Mouse (Mus musculus): ENCODE results near the gene Smoc1. TPM values are rescaled to one million over a fixed set of nuclear protein-coding genes. Genes with fewer than 3 reads are reported as not detected.

Gene Smoc1
- polyA plus RNA-seq, 1 experiment from 2014 or later: 1.5 TPM

DNA sequence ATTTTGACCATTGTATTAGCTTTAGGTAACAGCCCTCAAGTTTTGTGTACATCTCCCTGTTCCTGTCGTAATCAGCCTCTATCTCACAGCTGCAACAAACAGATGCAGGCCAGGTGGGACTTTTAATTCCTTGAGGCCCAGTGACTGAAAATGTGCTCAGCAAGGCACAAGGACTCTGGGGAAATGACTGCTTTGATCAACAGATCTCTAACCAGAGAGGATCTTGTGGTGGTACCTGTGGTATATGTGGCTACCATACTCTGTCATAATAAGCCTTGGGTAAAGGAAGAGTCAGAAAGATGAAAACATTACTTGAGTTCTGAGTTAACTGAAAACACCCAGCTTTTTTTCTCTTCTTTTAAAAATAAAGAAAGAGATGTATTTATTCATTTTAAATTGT lies 32.8 kb upstream of the Smoc1 start:
- H3K9ac ChIP-seq (ENCODE audit: low read depth, low read length): no peak overlapping the region
- 83% methylated on average over 1 of the region's 1 CpGs for WGBS (ENCODE audit: insufficient replicate concordance)
- H3K27ac ChIP-seq (ENCODE audit: low read depth, low read length): no peak overlapping the region
- no peak overlapping the region for H3K4me3 ChIP-seq (ENCODE audit: low read depth, low read length)
- H3K9me3 ChIP-seq (replicated peaks; ENCODE audit: control insufficient read depth, low read length): no peaks in the 10 kb centered on the region; the same call in 1 of the 2 replicates
- ATAC-seq (replicated peaks; ENCODE audit: insufficient number of reproducible peaks, low FRiP score, low TSS enrichment): no peak
- H3K4me2 ChIP-seq: no peak overlapping the region
- H3K4me1 ChIP-seq (ENCODE audit: control insufficient read depth, insufficient read depth, low read length): no peaks in the 10 kb centered on the region
- H3K27me3 ChIP-seq (ENCODE audit: control insufficient read depth, insufficient read depth, low read length): peaks cover 11% of the 10 kb centered on the region
- H3K36me3 ChIP-seq (ENCODE audit: control insufficient read depth, insufficient read depth, low read length): no peaks in the 10 kb centered on the region

DNA sequence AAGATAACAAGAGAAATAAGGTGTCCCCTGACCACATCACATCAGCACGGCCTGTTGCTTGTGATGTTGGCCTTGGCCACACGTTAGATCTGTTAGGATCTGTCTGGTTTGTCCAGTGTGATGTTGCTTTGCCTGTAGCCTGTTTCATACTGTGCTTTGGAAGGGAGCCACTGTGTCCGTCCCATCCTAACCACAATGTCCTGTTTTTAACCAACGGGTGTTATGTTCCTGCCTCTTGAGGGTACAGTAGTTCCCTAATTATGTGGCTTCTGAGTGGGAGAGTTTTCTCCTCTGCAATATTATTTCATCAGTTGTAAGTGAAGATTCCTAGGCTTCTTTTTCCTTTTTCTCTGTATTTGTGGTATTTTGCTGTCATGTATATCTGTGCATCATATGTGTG lies 31.3 kb upstream of the Smoc1 start:
- H3K9me3 ChIP-seq (replicated peaks; ENCODE audit: control insufficient read depth, low read length): no peaks in the 10 kb centered on the region; the same call in 1 of the 2 replicates
- no peaks in the 10 kb centered on the region for H3K36me3 ChIP-seq (ENCODE audit: control insufficient read depth, insufficient read depth, low read length)
- ATAC-seq (replicated peaks; ENCODE audit: insufficient number of reproducible peaks, low FRiP score, low TSS enrichment): no peak
- no peak overlapping the region for H3K4me2 ChIP-seq
- no peak overlapping the region for H3K4me3 ChIP-seq (ENCODE audit: low read depth, low read length)
- peaks cover 24% of the 10 kb centered on the region for H3K27me3 ChIP-seq (ENCODE audit: control insufficient read depth, insufficient read depth, low read length)
- no peak overlapping the region for H3K9ac ChIP-seq (ENCODE audit: low read depth, low read length)
- 83% methylated on average over 4 of the region's 4 CpGs for WGBS (ENCODE audit: insufficient replicate concordance)
- no peaks in the 10 kb centered on the region for H3K4me1 ChIP-seq (ENCODE audit: control insufficient read depth, insufficient read depth, low read length)
- H3K27ac ChIP-seq (ENCODE audit: low read depth, low read length): no peak overlapping the region

DNA sequence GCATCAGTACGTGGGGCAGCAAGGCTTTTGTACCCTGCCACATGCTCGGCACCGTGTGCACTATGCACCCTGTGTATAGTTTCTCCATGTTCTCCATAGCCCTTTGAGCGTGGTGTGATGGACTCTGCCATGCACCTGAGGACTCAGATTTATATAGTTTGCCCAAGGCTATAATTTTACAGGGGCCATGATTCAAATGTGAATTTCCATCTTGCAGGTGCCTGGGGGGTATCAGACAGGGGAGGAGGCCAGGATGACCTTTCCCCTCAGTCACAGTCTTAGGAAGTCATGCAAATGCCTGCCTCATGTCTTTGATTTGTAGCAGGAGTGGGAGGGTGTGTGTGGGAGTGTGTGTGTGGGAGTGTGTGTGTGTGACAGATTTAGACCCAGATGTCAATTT lies 29.0 kb upstream of the Smoc1 start:
- no peaks in the 10 kb centered on the region for H3K36me3 ChIP-seq (ENCODE audit: control insufficient read depth, insufficient read depth, low read length)
- H3K4me2 ChIP-seq: no peak overlapping the region
- 78% methylated on average over 4 of the region's 4 CpGs for WGBS (ENCODE audit: insufficient replicate concordance)
- no peak overlapping the region for H3K27ac ChIP-seq (ENCODE audit: low read depth, low read length)
- ATAC-seq (replicated peaks; ENCODE audit: insufficient number of reproducible peaks, low FRiP score, low TSS enrichment): no peak
- H3K27me3 ChIP-seq (ENCODE audit: control insufficient read depth, insufficient read depth, low read length): peaks cover 24% of the 10 kb centered on the region
- no peak overlapping the region for H3K9ac ChIP-seq (ENCODE audit: low read depth, low read length)
- no peaks in the 10 kb centered on the region; the same call in 1 of the 2 replicates for H3K9me3 ChIP-seq (replicated peaks; ENCODE audit: control insufficient read depth, low read length)
- H3K4me3 ChIP-seq (ENCODE audit: low read depth, low read length): no peak overlapping the region
- H3K4me1 ChIP-seq (ENCODE audit: control insufficient read depth, insufficient read depth, low read length): no peaks in the 10 kb centered on the region

DNA sequence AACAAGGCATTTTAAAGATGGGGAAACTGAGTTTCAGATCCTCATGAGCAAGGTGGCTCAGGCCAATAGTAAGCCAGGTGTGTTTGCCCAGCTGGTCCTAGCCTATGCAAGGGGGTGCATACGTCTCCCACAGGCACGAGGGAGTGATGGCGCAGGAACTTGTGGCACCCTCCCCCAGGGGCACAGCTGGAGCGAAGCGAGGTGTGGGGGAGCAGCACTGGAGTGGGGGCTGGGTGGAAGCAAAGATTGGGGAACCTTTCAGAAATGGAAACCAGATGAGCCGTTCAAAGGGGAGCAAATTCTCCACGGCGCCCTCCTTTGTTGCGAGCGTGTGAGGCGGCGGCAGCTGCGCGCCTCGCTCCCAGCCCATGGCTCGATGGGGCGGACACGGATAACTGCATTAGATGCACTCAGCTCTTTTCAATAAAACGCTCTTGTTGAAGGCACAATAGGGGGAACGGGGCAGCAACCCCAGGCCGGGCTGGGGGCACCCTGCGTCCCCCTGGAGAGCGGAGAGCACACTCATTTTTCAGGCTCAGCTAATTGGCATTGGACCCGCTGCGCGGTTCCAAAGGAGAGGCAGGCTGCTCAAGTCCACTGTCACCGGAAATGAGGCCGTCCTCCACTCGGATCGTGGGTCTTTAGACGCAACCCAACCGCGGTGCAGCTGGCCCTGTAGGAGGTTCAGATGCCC lies 27.9 kb upstream of the Smoc1 start:
- H3K4me3 ChIP-seq (ENCODE audit: low read depth, low read length): peak overlapping the region; percentile 4
- peak overlapping the region; percentile 56 for H3K4me2 ChIP-seq
- H3K27ac ChIP-seq (ENCODE audit: low read depth, low read length): no peak overlapping the region
- H3K36me3 ChIP-seq (ENCODE audit: control insufficient read depth, insufficient read depth, low read length): no peaks in the 10 kb centered on the region
- H3K9me3 ChIP-seq (replicated peaks; ENCODE audit: control insufficient read depth, low read length): no peaks in the 10 kb centered on the region; the same call in 1 of the 2 replicates
- peaks cover 24% of the 10 kb centered on the region for H3K27me3 ChIP-seq (ENCODE audit: control insufficient read depth, insufficient read depth, low read length)
- ATAC-seq (replicated peaks; ENCODE audit: insufficient number of reproducible peaks, low FRiP score, low TSS enrichment): no peak
- 6% methylated on average over 33 of the region's 33 CpGs for WGBS (ENCODE audit: insufficient replicate concordance)
- no peaks in the 10 kb centered on the region for H3K4me1 ChIP-seq (ENCODE audit: control insufficient read depth, insufficient read depth, low read length)
- H3K9ac ChIP-seq (ENCODE audit: low read depth, low read length): no peak overlapping the region

DNA sequence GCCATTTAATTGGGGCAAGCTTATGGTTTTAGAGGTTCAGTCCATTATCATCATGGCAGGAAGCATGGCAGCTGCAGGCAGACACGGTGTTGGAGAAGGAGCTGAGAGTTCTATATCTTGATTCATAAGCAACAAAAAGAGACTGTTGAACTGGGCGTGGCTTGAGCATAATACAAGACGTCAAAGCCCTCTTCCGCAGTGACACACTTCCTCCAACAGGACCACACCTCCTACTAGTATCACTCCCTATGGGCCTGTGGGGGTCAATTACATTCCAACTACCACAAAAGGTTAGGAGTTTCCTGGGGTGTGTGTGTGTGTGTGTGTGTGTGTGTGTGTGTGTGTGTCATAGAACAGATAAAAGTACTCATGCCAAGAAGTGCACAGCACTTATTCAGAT lies 25.7 kb upstream of the Smoc1 start:
- Histone ChIP-seq H3K4me3 (ENCODE audit: low read depth, low read length) (no peak overlapping the region), H3K4me2 (no peak overlapping the region), H3K9me3 (replicated peaks; ENCODE audit: control insufficient read depth, low read length) (no peaks in the 10 kb centered on the region), H3K27me3 (ENCODE audit: control insufficient read depth, insufficient read depth, low read length) (peaks cover 24% of the 10 kb centered on the region), H3K4me1 (ENCODE audit: control insufficient read depth, insufficient read depth, low read length) (no peaks in the 10 kb centered on the region), H3K9ac (ENCODE audit: low read depth, low read length) (no peak overlapping the region), H3K36me3 (ENCODE audit: control insufficient read depth, insufficient read depth, low read length) (no peaks in the 10 kb centered on the region), H3K27ac (ENCODE audit: low read depth, low read length) (no peak overlapping the region)
- ATAC-seq (replicated peaks; ENCODE audit: insufficient number of reproducible peaks, low FRiP score, low TSS enrichment): no peak
- 72% methylated on average over 4 of the region's 4 CpGs for WGBS (ENCODE audit: insufficient replicate concordance)

DNA sequence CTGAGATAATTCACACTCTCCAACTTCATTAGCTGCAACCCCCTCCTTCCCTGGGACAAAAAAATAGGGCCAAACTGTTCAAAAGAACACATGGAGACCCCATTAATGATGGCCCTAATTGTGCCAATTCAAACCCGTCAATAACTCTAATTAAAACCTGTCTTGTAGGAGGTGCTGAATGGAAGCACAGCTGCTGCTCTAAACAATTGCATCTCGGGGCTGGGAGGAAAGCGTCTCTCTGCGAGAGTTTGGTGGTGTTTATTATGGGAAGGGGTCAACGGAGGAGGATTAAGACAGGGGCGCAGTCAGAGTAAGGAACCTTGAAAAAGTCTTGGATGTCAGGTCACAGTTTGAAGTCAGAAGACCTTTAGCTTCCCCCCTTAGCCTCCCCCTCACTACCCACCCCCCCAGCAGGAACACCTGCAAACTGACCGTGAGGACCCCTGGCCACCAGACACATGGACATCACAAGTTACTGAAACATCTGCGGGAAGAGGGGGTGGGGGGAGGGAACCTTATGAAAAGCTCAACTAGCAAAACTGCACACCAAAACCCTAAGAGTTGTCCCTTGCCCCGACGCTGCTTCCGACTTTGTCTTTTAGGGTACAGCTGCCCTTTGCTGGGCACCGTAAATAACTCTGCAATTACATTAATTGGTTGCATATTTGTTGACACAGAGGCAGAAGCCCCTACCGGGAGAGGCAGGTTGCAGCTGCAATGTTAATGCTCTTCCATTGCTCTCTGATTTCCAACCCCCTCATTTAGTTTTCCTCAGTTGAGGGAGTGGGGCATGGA lies 23.6 kb upstream of the Smoc1 start:
- no peak overlapping the region for H3K4me3 ChIP-seq (ENCODE audit: low read depth, low read length)
- H3K27me3 ChIP-seq (ENCODE audit: control insufficient read depth, insufficient read depth, low read length): peaks cover 17% of the 10 kb centered on the region
- no peaks in the 10 kb centered on the region for H3K9me3 ChIP-seq (replicated peaks; ENCODE audit: control insufficient read depth, low read length)
- WGBS (ENCODE audit: insufficient replicate concordance): 51% methylated on average over 13 of the region's 13 CpGs
- H3K4me1 ChIP-seq (ENCODE audit: control insufficient read depth, insufficient read depth, low read length): no peaks in the 10 kb centered on the region
- H3K36me3 ChIP-seq (ENCODE audit: control insufficient read depth, insufficient read depth, low read length): no peaks in the 10 kb centered on the region
- H3K4me2 ChIP-seq: no peak overlapping the region
- no peak overlapping the region for H3K9ac ChIP-seq (ENCODE audit: low read depth, low read length)
- H3K27ac ChIP-seq (ENCODE audit: low read depth, low read length): no peak overlapping the region
- ATAC-seq (replicated peaks; ENCODE audit: insufficient number of reproducible peaks, low FRiP score, low TSS enrichment): no peak

DNA sequence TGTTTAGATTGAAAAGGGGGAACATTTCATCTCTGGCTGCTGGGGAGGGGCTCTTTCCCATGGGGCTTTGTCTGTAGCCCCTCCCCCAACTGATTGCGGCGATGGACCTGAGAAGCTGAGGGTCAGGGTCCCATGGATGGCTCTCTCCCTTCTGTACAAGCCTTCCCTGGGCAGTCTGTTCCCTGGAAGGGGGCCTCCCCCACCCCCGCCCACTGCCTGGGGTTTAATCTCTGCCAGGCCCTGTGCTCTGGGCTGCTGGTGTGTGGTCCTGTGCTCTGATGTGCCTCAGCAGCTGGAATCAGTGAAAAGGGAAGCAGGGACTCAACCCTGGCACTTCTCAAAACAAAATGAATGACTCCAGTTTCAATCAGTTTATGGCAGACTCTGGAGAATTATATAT lies 16.8 kb upstream of the Smoc1 start:
- no peaks in the 10 kb centered on the region for H3K36me3 ChIP-seq (ENCODE audit: control insufficient read depth, insufficient read depth, low read length)
- no peaks in the 10 kb centered on the region for H3K9me3 ChIP-seq (replicated peaks; ENCODE audit: control insufficient read depth, low read length)
- WGBS (ENCODE audit: insufficient replicate concordance): 3% methylated on average over 2 of the region's 3 CpGs
- peaks cover 10% of the 10 kb centered on the region; the same call in 1 of the 2 replicates for H3K4me1 ChIP-seq (ENCODE audit: control insufficient read depth, insufficient read depth, low read length)
- H3K9ac ChIP-seq (ENCODE audit: low read depth, low read length): no peak overlapping the region
- H3K4me2 ChIP-seq: peak overlapping the region; percentile 14; the same call in 1 of the 2 replicates
- no peak for ATAC-seq (replicated peaks; ENCODE audit: insufficient number of reproducible peaks, low FRiP score, low TSS enrichment)
- no peak overlapping the region for H3K27ac ChIP-seq (ENCODE audit: low read depth, low read length)
- H3K27me3 ChIP-seq (ENCODE audit: control insufficient read depth, insufficient read depth, low read length): no peaks in the 10 kb centered on the region
- H3K4me3 ChIP-seq (ENCODE audit: low read depth, low read length): no peak overlapping the region

DNA sequence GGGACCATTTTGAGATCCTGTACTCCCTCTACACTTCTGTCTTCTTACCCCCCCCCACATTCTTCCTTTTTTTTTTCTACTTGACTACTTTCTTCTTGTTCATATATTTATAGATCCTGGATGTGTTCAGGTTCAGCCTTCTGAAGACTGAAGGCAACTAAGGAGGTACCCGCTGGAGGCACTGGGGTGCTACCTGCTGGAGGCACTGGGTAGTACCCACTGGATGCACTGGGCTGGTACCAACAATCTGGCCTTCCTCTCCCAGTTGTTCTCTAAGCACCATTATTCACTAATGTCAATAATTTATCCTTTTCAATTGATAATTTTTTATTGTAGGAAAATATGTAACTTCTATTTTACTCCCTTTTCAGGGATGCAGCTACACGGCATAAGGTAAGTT lies 14.6 kb upstream of the Smoc1 start:
- H3K9ac ChIP-seq (ENCODE audit: low read depth, low read length): no peak overlapping the region
- no peak for ATAC-seq (replicated peaks; ENCODE audit: insufficient number of reproducible peaks, low FRiP score, low TSS enrichment)
- peaks cover 10% of the 10 kb centered on the region; the same call in 1 of the 2 replicates for H3K4me1 ChIP-seq (ENCODE audit: control insufficient read depth, insufficient read depth, low read length)
- no peaks in the 10 kb centered on the region for H3K27me3 ChIP-seq (ENCODE audit: control insufficient read depth, insufficient read depth, low read length)
- no peak overlapping the region for H3K27ac ChIP-seq (ENCODE audit: low read depth, low read length)
- H3K36me3 ChIP-seq (ENCODE audit: control insufficient read depth, insufficient read depth, low read length): no peaks in the 10 kb centered on the region
- whole genome bisulfite sequencing (ENCODE audit: insufficient replicate concordance): 82% methylated on average over 2 of the region's 2 CpGs
- H3K4me2 ChIP-seq: no peak overlapping the region
- H3K9me3 ChIP-seq (replicated peaks; ENCODE audit: control insufficient read depth, low read length): no peaks in the 10 kb centered on the region
- no peak overlapping the region for H3K4me3 ChIP-seq (ENCODE audit: low read depth, low read length)
